Mouse (Mus musculus): Measurements from ENCODE around the gene Capn8.
A peak's percentile ranks its signal among the peaks of the same experiment; 100 is the strongest.

Capn8 gene

DNA sequence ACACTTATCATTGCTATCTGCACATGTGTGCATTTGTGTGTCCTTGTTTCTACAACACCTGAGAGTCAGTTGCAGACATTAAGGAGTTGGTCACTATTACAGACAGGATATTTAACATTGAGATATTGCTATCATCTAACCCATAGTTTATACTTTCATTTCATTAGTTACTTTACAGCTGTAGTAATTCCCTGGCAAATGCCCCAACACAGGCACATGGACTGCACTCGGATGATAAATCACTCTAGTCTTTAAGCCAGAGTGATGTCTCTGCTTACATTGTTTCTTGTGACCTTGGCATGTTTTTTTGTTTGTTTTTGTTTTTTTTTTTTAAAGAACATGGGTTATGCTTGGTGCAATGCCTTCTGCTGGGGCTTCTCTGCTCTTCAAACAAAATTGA, 20.9 kb upstream of the Capn8 start:
- DNase-seq (ENCODE audit: low read depth in 2 of 2, low spot score in 2 of 2) = no peak

- DNase-seq (ENCODE audit: low read depth in 2 of 2, low spot score in 2 of 2) = no peak
Observed at GRCm38 (mm10) chr1:182550761-182551160, 14.0 kb upstream of the Capn8 start.

DNA sequence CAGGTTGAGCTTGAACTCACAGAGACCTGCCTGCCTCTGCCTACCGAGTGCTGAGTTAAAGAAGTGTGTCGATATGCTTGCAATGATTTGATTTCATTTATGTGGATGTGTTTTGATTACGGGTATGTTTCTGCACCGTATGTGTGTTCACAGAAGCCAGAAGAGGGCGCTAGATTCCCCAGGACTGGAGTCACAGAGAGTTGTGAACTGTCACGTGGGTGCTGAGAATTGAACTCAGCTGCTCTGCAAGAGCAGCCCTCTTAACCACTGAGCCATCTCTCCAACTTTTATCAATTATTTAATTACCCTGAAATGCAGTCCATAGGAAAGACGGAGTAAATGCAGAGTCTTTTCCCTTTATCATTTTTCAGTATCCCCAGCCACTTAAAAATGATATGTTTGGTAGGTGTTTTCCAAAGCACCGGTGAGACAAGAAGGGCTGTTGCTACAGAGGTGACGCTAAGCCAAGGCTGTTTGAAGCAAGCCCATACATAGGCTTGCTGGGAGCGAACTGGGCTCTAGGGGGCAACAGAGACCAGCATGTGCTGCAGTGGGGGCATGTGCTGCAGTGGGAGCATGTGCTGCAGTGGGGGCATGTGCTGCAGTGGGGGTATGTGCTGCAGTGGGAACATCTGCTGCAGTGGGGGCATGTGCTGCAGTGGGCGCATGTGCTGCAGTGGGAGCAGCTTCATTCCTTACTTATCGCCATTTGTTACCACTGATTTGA, 11.0 kb upstream of the Capn8 start:
- DNase-seq (ENCODE audit: low read depth in 2 of 2, low spot score in 2 of 2) = peak; percentile 20 to 23

DNA sequence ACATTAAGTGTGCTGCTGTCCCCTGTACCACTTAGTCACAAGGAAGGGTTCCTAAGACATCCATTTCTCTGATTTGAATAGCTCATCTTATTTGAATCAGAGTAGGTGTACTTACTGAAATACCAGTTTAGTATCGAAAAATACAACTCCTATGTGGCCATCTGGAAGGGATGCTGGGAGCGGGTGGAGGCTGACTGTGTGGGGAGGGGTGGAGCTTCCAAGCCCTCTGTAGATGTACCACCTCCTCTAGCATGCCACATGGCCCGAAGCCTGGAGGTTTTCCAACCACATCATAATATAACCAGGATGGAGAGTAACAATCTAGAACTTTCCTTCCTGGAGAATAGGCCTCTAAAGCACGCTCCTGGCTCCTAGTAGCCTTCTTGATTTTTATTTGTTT, 6.5 kb upstream of the Capn8 start:
- no peak for DNase-seq (ENCODE audit: low read depth in 2 of 2, low spot score in 2 of 2)

DNA sequence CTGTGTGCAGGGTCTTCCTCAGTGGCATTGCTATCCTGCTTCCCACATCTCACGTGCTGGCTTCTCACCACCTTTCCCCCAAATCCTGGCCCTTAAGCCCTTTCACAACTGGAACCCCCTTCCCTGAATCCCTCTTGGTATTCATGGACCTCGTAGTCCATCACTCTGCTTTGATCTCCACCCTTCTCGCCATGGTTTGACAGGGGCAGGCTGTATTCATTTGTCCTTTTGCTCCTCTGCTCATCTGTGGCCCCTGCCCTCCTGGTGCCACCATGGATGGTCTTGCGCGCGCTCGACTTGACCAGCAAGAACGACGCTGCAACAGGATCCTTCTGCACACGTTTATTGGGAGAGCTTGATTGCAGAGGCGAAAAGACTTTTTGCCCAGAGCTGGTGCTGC, 5.3 kb upstream of the Capn8 start:
- no peak for DNase-seq (ENCODE audit: low read depth in 2 of 2, low spot score in 2 of 2)

- DNase-seq (ENCODE audit: low read depth in 2 of 2, low spot score in 2 of 2) = no peak
Observed at GRCm38 (mm10) chr1:182560390-182561098, 4.3 kb upstream of the Capn8 start.

DNA sequence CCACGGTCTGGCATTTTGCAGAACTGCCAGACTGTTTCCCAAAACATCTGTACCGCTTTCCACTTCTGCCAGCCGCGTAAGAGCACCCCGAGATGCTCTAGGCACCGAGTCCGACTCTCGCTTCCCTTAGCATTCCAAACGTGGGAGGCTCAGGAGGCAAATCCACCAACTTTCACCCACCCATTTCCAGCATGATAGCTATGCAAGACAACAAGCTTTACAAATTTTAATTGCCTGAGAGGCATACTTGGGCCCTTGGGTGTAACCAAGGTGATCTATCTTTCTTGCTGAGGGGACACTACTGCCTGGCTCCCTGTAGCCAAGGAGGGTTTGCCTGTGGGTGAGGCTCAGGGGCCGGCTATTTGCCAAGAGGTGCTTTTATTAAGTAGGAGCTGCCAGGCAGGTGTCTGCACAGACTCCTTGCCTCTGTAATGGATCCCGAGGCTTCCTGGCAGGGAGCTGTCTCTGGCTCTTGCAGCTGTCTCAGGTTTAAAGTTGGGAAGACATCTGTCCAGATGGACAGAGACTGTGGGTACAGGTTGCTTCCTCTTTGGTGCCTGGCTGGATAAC, 2.8 kb upstream of the Capn8 start:
- no peak for DNase-seq (ENCODE audit: low read depth in 2 of 2, low spot score in 2 of 2)

DNA sequence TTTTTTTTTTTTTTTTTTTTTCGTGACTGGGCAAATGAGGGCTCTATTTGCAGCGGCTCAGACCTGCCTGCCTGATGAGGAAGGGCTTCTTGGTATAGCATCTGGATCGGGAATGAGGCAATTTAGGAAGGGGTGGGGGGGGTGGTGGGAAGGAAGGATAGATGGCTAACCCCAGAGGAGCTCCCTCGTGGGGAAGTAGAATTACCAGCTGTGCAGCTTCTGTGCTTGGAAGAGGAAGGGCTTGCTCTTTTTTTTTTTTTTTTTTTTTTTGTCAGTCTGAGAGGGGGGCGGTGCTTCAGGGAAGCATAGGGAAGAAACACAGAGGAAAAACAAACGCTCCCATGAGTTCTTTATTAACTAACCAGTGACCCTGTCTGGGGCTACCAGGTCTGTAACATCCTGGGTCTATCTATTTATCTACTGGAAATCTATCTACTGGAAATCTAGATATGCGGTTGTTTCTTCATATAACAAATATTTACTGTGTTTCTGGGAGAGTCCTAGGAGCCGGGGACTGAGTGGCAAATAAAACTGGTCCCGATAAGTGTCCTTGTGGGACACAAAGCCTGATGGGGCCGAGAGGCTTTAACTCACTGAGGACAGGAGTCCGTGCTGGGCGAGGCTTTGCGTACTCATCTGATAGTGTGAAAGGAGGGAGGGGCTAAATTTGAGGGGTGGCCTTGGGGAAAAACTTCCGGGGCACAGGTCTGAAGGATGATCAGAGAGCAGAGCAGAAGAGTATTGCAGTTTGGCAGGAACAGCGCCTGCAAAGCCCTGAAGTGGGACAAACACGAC, 2.0 kb upstream of the Capn8 start:
- DNase-seq (ENCODE audit: low read depth in 2 of 2, low spot score in 2 of 2) = no peak

DNA sequence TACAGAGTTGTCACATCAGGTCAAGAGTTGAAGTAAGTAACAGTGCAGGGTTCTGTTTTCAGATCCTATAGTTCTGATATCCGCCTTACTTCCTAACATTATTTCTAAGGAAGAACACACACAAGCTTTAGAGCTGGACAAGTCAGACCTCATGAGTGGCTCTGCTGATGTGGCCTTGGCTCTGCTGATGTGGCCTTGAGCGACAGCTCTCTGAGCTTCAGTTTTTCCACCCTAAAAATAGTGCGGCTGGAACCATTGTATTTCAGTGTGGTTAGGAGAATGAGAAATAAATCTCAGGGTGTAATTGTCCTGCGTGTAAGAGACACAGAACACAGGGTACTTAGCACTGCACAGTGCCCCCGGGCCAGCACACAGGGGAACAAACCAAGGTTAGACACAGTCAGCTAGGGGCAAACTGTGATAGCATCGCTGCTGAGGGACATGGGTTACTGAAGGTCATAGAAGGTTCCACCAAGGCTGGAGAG, 586 bp downstream of the Capn8 start:
- no peak for DNase-seq (ENCODE audit: low read depth in 2 of 2, low spot score in 2 of 2)

GRCm38 (mm10) chr1:182571148-182571547, 6.3 kb downstream of the Capn8 start:
- no peak for DNase-seq (ENCODE audit: low read depth in 2 of 2, low spot score in 2 of 2)

DNA sequence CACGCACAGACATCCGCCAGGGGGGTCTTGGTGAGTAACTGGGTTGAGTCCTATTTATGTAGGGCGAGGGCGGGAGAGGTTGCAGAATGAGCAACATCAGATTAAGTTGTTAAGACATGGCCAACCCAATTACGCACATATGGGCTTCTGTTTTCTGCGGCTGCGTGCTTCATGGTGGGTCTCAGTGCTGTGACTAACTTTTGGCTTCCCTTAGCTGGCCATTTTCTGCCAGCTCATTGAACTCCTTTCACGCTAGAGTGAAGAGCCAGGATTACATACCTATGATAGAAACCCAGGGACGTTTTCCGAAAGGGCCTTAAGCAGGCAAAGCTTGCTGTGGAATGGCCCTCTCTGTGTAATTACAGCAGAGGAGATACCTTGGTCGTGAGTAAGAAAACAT, 7.2 kb downstream of the Capn8 start:
- no peak for DNase-seq (ENCODE audit: low read depth in 2 of 2, low spot score in 2 of 2)

GRCm38 (mm10) chr1:182573856-182574665, 9.3 kb downstream of the Capn8 start:
- DNase-seq (ENCODE audit: low read depth in 2 of 2, low spot score in 2 of 2) = no peak

GRCm38 (mm10) chr1:182574666-182575049, 9.9 kb downstream of the Capn8 start:
- DNase-seq (ENCODE audit: low read depth in 2 of 2, low spot score in 2 of 2) = no peak

DNA sequence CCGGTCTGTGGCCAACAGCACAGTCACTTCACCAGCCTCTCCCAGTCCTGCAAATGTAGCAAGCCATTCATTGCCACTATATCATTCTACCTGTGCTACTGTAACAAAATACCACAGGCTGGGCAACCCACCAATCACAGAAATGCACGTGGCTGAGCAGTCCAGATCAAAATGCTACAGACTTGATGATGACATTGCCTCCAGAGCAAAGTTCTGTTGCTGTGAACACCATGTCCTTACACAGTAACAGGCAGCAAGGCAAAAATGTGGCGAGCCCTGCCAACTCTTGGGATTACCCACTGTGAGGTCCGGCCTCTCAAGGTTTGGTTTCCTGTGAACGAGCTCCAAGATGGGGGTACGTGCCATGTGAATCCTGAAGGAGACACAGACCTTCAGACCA, 19.4 kb downstream of the Capn8 start:
- DNase-seq (ENCODE audit: low read depth in 2 of 2, low spot score in 2 of 2) = no peak

- no peak for DNase-seq (ENCODE audit: low read depth in 2 of 2, low spot score in 2 of 2)
Observed at GRCm38 (mm10) chr1:182585162-182585840, 20.5 kb downstream of the Capn8 start.

DNA sequence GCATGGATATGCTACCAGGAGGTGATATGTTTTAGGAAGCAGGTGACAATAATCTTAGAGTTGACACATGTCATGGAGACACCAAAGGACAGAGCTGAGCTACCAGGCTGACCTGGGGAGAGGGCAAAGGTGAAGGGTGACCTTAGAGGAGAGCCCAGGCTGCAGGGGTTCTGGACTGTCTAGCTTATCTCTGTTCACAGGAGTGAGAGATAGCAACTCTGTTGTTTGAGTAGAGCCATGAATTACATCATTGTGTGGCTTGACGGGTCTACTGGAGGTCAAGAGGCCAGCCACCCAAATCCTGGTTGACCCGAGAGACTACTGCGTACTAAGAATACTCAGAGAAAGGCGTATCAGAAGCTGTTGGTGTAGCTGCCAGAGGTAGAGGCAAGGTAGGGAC, 22.9 kb downstream of the Capn8 start:
- no peak for DNase-seq (ENCODE audit: low read depth in 2 of 2, low spot score in 2 of 2)

GRCm38 (mm10) chr1:182591491-182591890, 26.7 kb downstream of the Capn8 start:
- DNase-seq (ENCODE audit: low read depth in 2 of 2, low spot score in 2 of 2) = no peak

DNA sequence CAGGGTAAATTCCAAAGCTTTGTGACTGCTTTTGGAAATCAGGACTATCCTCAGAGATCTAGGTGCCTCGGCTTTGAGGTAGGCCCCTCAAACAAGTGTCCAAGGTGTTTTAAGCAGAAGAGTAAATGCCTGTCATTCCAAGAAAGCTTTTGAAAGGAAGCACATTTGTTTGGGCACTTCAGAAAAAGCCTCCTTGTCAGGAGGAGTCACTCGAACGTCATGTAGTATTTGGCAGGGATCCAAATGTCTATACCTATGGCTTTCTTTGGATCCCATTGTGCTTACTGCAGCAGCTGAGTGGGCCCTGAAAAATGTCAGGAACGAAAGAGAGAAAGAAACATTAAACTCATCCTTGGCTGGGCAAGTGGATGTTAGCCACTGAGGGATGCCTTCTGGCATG, 27.6 kb downstream of the Capn8 start:
- no peak for DNase-seq (ENCODE audit: low read depth in 2 of 2, low spot score in 2 of 2)

GRCm38 (mm10) chr1:182605330-182606150, 40.7 kb downstream of the Capn8 start:
- no peak for DNase-seq (ENCODE audit: low read depth in 2 of 2, low spot score in 2 of 2)

All from CD8-positive naive resting alpha-beta T cell, adult 2 months (primary cell).